Mouse (Mus musculus): Measurements from ENCODE around the gene Esrrg. TPM values are rescaled to one million over a fixed set of nuclear protein-coding genes. Genes with fewer than 3 reads are reported as not detected.

Esrrg gene
- polyA plus RNA-seq, 1 experiment = 0.60 TPM

GRCm38 (mm10) chr1:187888142-187888541 lies 279.6 kb downstream of the Esrrg start:
- 89% methylated on average over 8 of the region's 8 CpGs for WGBS
- DNase-seq (ENCODE audit: low read depth, low spot score) = no peak

GRCm38 (mm10) chr1:187889096-187889495 lies 280.5 kb downstream of the Esrrg start:
- 70% methylated on average over 4 of the region's 4 CpGs for WGBS
- DNase-seq (ENCODE audit: low read depth, low spot score) = no peak

DNA sequence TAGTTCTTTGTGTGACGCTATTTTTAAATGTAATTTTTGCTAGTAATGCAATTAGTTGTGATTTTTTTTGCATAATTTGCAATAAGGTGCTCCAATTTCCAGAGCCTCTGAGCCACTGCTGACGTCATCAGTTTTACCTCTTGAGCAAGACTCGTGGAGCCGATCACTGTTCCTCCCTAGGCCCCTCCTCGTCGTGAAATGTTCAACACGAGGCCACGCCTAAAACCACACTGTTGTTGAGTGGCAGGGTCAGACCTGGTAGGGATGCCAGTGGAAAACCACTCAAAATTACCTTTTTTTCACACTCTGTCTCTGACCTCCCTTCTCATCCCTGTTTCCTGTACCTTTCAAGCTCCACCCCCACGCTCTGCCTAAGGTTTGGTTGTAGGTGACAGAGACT lies 282.7 kb downstream of the Esrrg start:
- no peak for DNase-seq (ENCODE audit: low read depth, low spot score)

DNA sequence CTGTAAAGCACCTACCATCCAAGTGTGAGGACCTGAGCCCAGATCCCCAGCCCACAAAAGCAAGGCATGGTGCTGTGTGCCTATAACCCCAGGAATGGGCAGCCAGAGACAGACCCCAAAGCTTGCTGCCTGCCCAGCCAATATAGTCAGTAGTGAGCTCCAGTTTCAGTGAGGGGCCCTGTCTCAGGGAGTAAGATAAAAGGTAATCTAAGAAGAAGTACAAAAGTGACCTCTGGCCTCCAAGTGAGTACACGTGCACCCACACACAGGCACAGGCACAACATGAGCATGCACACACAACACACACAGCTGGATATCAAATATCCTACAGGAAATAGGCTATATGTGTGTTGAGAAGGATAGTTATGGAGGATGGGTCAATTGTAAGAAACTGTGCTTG lies 286.9 kb downstream of the Esrrg start:
- DNase-seq (ENCODE audit: low read depth, low spot score) = no peak
- WGBS = 21% methylated on average over 1 of the region's 1 CpGs

More for the DNA sequence above, 282.7 kb downstream of the Esrrg start:
- WGBS = 59% methylated on average over 9 of the region's 9 CpGs

DNA sequence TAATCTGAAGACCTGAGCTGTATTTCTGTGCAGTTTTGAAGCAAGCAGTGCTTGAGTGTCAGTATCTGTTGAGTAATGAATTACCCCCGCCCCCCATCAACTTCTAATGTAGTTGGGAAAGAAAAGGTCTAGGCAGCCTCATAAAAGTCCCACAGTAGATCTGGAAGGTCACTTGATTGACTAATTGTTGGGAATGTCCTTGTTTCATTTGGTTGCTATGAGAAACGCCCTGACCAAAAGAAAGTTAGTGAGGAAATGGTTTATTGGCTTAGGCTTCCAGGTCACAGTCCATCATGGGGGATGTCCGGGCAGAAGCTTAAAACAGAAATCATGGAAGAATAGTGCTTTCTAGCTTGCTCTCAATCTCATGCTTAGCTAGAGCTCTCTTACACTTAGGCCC lies 287.7 kb downstream of the Esrrg start:
- no peak for DNase-seq (ENCODE audit: low read depth, low spot score)
- WGBS = 54% methylated on average over 3 of the region's 3 CpGs

DNA sequence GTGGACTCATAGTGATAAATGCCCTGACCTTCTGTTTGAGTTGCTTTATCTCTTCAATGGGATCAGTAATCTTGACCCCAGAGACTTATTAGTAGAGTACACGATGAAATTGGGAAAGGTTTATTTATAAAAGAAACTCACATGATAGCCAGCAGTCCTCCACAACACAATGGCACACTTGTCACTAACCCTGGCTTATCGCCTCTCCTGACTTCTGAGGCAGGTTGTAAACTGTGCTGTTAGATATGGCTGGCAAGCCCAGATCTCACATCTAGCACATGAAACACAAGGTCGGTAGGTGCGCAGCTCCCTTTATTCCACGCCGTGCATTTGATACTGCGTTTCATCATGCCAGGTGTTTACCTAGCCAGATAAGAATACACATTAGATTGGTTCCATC lies 288.3 kb downstream of the Esrrg start:
- WGBS = 47% methylated on average over 7 of the region's 7 CpGs
- no peak for DNase-seq (ENCODE audit: low read depth, low spot score)

GRCm38 (mm10) chr1:187899541-187899940 lies 290.9 kb downstream of the Esrrg start:
- WGBS = 25% methylated on average over 4 of the region's 4 CpGs
- DNase-seq (ENCODE audit: low read depth, low spot score) = no peak

- WGBS = 16% methylated on average over 6 of the region's 6 CpGs
- DNase-seq (ENCODE audit: low read depth, low spot score) = no peak
These were observed 292.2 kb downstream of the Esrrg start for GRCm38 (mm10) chr1:187900756-187901155.

DNA sequence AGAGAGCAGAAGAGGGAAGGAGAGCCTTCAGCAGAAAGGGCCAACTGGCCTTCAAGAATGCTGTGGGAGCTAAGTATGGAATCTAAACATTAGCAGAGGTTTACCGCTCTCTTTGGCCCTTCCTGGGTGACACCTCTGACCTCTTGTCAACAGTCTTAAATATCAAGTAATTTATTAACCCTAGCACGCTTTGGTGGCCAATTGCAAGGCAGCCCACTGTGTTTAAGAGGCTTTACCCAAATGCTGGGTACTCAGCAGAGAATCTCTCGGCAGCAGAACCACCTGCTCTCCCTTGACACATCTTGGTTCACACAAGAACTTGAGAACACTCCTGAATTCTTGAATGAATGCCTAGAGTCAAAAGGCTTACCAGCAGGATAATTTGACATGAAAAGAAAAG lies 293.6 kb downstream of the Esrrg start:
- WGBS = 36% methylated on average over 3 of the region's 3 CpGs
- DNase-seq (ENCODE audit: low read depth, low spot score) = no peak

- 70% methylated on average over 4 of the region's 4 CpGs for WGBS
- no peak for DNase-seq (ENCODE audit: low read depth, low spot score)
These were observed 296.1 kb downstream of the Esrrg start for GRCm38 (mm10) chr1:187904731-187905130.

GRCm38 (mm10) chr1:187907407-187907806 lies 298.8 kb downstream of the Esrrg start:
- WGBS = 84% methylated on average over 7 of the region's 7 CpGs
- no peak for DNase-seq (ENCODE audit: low read depth, low spot score)

- WGBS = 33% methylated on average over 3 of the region's 3 CpGs
These were observed 299.3 kb downstream of the Esrrg start for GRCm38 (mm10) chr1:187907871-187908270.

DNA sequence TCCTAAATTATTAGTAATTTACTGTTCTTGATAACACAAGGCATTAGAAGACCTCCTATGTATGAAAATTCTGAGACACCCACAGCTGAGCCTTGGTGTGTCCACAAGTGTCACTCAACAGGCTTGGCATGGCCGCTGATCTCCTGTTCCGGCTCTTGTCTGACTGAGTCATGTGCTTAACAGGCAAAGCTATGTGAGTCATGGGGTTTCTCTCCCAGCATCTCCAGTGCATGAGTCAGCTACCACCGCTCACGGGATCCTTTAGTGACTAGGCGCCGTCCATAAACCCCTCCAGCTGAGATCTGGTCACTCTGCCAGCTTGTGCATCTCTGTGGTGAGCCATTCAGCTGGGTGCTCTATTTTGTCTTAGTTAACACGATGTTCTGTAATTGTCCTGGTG lies 302.1 kb downstream of the Esrrg start:
- WGBS = 68% methylated on average over 7 of the region's 7 CpGs
- DNase-seq (ENCODE audit: low read depth, low spot score) = no peak

More at GRCm38 (mm10) chr1:187907871-187908270, 299.3 kb downstream of the Esrrg start:
- DNase-seq (ENCODE audit: low read depth, low spot score) = no peak

DNA sequence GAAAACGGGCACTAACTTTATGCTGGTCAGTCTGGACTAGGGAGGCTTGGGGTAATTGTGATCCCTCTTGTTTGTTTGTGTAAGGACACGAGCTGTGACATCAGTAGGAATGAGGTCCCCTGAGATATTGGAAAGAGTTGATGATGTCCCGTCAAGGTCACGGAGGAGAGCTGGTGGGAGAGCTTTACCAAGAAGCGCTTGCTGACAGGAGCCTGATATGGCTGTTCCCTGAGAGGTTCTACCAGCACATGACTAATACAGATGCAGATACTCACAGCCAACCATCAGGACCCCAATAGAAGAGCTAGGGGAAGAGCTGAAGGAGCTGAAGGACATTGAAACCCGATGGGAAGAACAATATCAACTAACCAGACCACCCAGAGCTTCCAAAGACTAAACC lies 302.6 kb downstream of the Esrrg start:
- 79% methylated on average over 6 of the region's 6 CpGs for WGBS
- no peak for DNase-seq (ENCODE audit: low read depth, low spot score)

- no peak for DNase-seq (ENCODE audit: low read depth, low spot score)
- WGBS = 89% methylated on average over 6 of the region's 6 CpGs
These were observed 309.7 kb downstream of the Esrrg start for GRCm38 (mm10) chr1:187918303-187918702.

DNA sequence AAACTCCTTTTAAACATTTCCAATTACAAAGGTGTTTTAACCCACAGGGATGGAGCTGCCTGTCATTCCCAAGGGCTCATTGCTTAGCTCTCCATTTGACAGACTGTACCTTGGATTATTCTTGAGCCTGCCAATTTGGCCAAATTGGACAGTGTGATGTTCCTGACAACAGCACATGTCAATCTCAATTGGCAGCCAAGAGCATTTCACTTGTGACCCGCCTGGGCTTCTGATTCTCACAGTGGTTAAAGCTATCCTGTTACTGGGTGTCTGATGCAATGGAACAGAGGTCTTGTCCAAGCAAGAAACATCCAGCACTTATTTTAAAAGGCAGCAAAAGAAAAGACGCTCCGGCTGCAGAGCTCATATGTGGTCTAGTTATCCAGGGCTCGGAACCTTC lies 310.3 kb downstream of the Esrrg start:
- WGBS = 95% methylated on average over 4 of the region's 4 CpGs
- no peak for DNase-seq (ENCODE audit: low read depth, low spot score)

DNA sequence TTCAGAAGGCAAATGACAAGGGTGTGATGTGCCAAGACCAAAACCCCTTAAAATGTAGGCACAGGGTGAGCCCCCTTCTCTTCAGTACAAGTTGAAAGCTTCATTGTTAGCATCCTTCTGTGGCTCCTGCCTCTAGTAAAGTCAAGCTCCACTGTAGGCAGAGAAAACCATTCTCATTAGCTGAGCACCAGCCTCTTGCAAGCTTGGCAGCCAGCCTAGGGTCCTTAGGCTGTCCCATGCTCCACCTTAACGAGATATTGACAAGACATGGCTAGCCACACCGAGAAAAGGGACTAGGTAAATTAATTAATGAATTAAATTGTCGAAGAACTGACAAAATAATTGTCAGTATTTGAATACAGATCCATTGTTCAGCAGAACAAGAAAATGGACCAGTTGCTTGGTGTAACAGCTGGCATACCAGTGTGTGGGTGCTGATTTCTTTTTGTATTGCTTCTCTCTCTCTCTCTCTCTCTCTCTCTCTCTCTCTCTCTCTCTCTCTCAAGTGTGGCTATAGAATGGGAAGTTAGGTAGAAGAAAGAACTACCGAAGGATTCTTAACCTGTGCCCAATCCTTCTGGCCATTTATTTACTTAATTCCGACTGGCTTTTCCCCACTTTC lies 311.7 kb downstream of the Esrrg start:
- WGBS = 67% methylated on average over 5 of the region's 5 CpGs
- no peak for DNase-seq (ENCODE audit: low read depth, low spot score)

DNA sequence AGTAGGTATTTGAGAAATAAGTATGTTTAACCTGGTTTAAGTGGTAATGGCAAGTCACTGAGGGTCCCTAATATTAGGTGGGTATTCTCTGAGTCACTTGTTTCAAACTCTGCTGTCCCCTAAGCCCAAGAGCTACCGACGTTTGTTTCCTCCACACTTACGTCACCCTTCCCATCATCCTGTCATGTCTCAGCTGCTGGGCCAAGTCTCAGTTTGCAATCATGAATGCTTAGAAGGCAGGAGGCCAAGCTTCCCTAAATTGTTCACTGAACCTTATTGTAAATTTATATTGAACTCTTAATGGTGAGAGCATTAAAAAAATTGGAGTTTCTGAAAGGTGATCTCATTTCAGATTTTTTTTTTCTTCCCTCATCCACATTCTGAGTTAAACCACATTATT lies 322.6 kb downstream of the Esrrg start:
- 66% methylated on average over 3 of the region's 3 CpGs for WGBS
- no peak for DNase-seq (ENCODE audit: low read depth, low spot score)

- DNase-seq (ENCODE audit: low read depth, low spot score) = no peak
- WGBS = 68% methylated on average over 7 of the region's 7 CpGs
These were observed 330.1 kb downstream of the Esrrg start for GRCm38 (mm10) chr1:187938652-187939051.

- WGBS = 86% methylated on average over 4 of the region's 4 CpGs
- DNase-seq (ENCODE audit: low read depth, low spot score) = no peak
These were observed 330.5 kb downstream of the Esrrg start for GRCm38 (mm10) chr1:187939078-187939477.

DNA sequence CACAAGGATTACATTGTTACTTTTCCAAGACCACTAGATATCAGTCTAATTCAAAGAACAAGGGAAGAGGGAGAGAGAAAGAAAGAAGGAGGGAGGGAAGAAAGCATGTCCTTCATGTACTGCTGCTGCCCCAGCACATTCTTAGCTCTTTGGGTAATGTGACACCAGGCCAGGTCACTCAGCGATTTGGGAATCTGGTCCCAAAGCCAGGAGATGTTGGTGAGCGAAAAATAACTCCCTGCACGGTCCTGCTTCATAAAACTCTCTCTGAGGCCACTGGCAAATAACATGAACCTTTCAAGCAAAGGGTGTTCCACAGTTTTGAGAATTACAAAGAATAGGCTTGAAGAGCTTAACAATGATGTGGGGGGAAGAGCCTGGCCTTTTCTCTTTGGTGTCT lies 342.9 kb downstream of the Esrrg start:
- no peak for DNase-seq (ENCODE audit: low read depth, low spot score)
- WGBS = 79% methylated on average over 3 of the region's 3 CpGs

- WGBS = 94% methylated on average over 2 of the region's 2 CpGs
- no peak for DNase-seq (ENCODE audit: low read depth, low spot score)
These were observed 348.1 kb downstream of the Esrrg start for GRCm38 (mm10) chr1:187956702-187957101.
